Mouse (Mus musculus) megakaryocyte, embryonic 14.5 days (primary cell): ENCODE measurements around the gene Casq2. TPM values are rescaled to one million over a fixed set of nuclear protein-coding genes. Genes with fewer than 3 reads are reported as not detected.

ENCODE experiments used
- H3K27me3 ChIP-seq: replicated peaks from 2 replicates; pipeline ENCODE3; 2012; ENCODE audit warnings: inconsistent platforms
- H3K36me3 ChIP-seq: replicated peaks from 2 replicates; pipeline ENCODE3; 2012; ENCODE audit warnings: low read length, inconsistent platforms, mixed read lengths
- H3K4me1 ChIP-seq: 2 replicates; pipeline ENCODE4 v1.6.1; 2012; ENCODE audit warnings: inconsistent platforms
- H3K4me3 ChIP-seq: replicated peaks from 2 replicates; pipeline ENCODE3; 2012; ENCODE audit warnings: moderate library complexity, mild to moderate bottlenecking, inconsistent platforms
- H3K9me3 ChIP-seq: 2 replicates; pipeline ENCODE4 v1.6.1; 2012; ENCODE audit warnings: inconsistent platforms
- FLI1 ChIP-seq: IDR thresholded peaks from 2 replicates; pipeline ENCODE4 v1.6.1; 2012; ENCODE audit warnings: low read length, inconsistent platforms, mixed read lengths
- GATA1 ChIP-seq: IDR thresholded peaks from 3 replicates; pipeline ENCODE4 v1.6.1; 2012; ENCODE audit warnings: mixed read lengths, low read length, inconsistent platforms, borderline replicate concordance
- polyA plus RNA-seq: library from polyadenylated mRNA; stranded (reverse); fragments of >175 nt; gene quantifications from 2 replicates; pipeline ENCODE4 v1.2.3, GENCODE M21; 2012; ENCODE audit warnings: low replicate concordance; ENCODE audit not compliant: insufficient read depth

Casq2 gene
- polyA plus RNA-seq, 1 experiment = not detected

GRCm38 (mm10) chr3:102060065-102060464 lies 26.1 kb upstream of the Casq2 start:
- H3K4me3 ChIP-seq = no peak overlapping the region
- H3K9me3 ChIP-seq = no peaks in the 10 kb centered on the region
- H3K4me1 ChIP-seq = peaks cover 8% of the 10 kb centered on the region; the same call in 1 of the 2 replicates
- no peak for TF ChIP-seq GATA1
- no peak for TF ChIP-seq FLI1
- no peaks in the 10 kb centered on the region for H3K36me3 ChIP-seq
- peaks cover 2% of the 10 kb centered on the region for H3K27me3 ChIP-seq

- H3K4me3 ChIP-seq = no peak overlapping the region
- H3K36me3 ChIP-seq = no peaks in the 10 kb centered on the region
- H3K27me3 ChIP-seq = no peaks in the 10 kb centered on the region
- TF ChIP-seq FLI1 (no peak), GATA1 (no peak)
- peaks cover 8% of the 10 kb centered on the region; the same call in 1 of the 2 replicates for H3K4me1 ChIP-seq
- no peaks in the 10 kb centered on the region for H3K9me3 ChIP-seq
Measured at GRCm38 (mm10) chr3:102061923-102062670, 24.1 kb upstream of the Casq2 start.

- no peaks in the 10 kb centered on the region for H3K9me3 ChIP-seq
- no peaks in the 10 kb centered on the region for H3K27me3 ChIP-seq
- H3K4me3 ChIP-seq = no peak overlapping the region
- TF ChIP-seq FLI1 (no peak), GATA1 (no peak)
- no peaks in the 10 kb centered on the region for H3K36me3 ChIP-seq
- peaks cover 8% of the 10 kb centered on the region; the same call in 1 of the 2 replicates for H3K4me1 ChIP-seq
Measured at GRCm38 (mm10) chr3:102062671-102063010, 23.6 kb upstream of the Casq2 start.

- Histone ChIP-seq H3K36me3 (no peaks in the 10 kb centered on the region), H3K4me3 (no peak overlapping the region), H3K9me3 (no peaks in the 10 kb centered on the region), H3K4me1 (peaks cover 8% of the 10 kb centered on the region; the same call in 1 of the 2 replicates), H3K27me3 (no peaks in the 10 kb centered on the region)
- TF ChIP-seq GATA1 = no peak
- no peak for TF ChIP-seq FLI1
Measured at GRCm38 (mm10) chr3:102063273-102064120, 22.7 kb upstream of the Casq2 start.

GRCm38 (mm10) chr3:102064566-102064965 lies 21.6 kb upstream of the Casq2 start:
- no peaks in the 10 kb centered on the region for H3K36me3 ChIP-seq
- H3K27me3 ChIP-seq = no peaks in the 10 kb centered on the region
- H3K4me1 ChIP-seq = peaks cover 8% of the 10 kb centered on the region; the same call in 1 of the 2 replicates
- no peak overlapping the region for H3K4me3 ChIP-seq
- TF ChIP-seq FLI1 (no peak), GATA1 (no peak)
- no peaks in the 10 kb centered on the region for H3K9me3 ChIP-seq

GRCm38 (mm10) chr3:102067306-102067705 lies 18.9 kb upstream of the Casq2 start:
- Histone ChIP-seq H3K4me3 (no peak overlapping the region), H3K4me1 (0 out of 2 replicates have a peak, but pooled peaks cover 2% of the 10 kb centered on the region), H3K9me3 (peaks cover 5% of the 10 kb centered on the region; the same call in 1 of the 2 replicates), H3K27me3 (no peaks in the 10 kb centered on the region), H3K36me3 (no peaks in the 10 kb centered on the region)
- no peak for TF ChIP-seq FLI1

- Histone ChIP-seq H3K4me1 (no peaks in the 10 kb centered on the region), H3K36me3 (no peaks in the 10 kb centered on the region), H3K9me3 (peaks cover 5% of the 10 kb centered on the region; the same call in 1 of the 2 replicates), H3K4me3 (no peak overlapping the region), H3K27me3 (no peaks in the 10 kb centered on the region)
- TF ChIP-seq GATA1 (no peak), FLI1 (no peak)
Measured at GRCm38 (mm10) chr3:102067861-102068260, 18.4 kb upstream of the Casq2 start.

- no peaks in the 10 kb centered on the region for H3K27me3 ChIP-seq
- no peaks in the 10 kb centered on the region for H3K4me1 ChIP-seq
- no peak overlapping the region for H3K4me3 ChIP-seq
- peaks cover 5% of the 10 kb centered on the region; the same call in 1 of the 2 replicates for H3K9me3 ChIP-seq
- no peaks in the 10 kb centered on the region for H3K36me3 ChIP-seq
- TF ChIP-seq GATA1 = no peak
- TF ChIP-seq FLI1 = no peak
Measured at GRCm38 (mm10) chr3:102069260-102069659, 17.0 kb upstream of the Casq2 start.

GRCm38 (mm10) chr3:102069686-102070085 lies 16.5 kb upstream of the Casq2 start:
- Histone ChIP-seq H3K9me3 (peaks cover 5% of the 10 kb centered on the region; the same call in 1 of the 2 replicates), H3K4me3 (no peak overlapping the region), H3K4me1 (no peaks in the 10 kb centered on the region), H3K27me3 (no peaks in the 10 kb centered on the region), H3K36me3 (no peaks in the 10 kb centered on the region)
- TF ChIP-seq FLI1 = no peak
- no peak for TF ChIP-seq GATA1

GRCm38 (mm10) chr3:102070360-102070759 lies 15.9 kb upstream of the Casq2 start:
- peaks cover 5% of the 10 kb centered on the region; the same call in 1 of the 2 replicates for H3K9me3 ChIP-seq
- no peak for TF ChIP-seq GATA1
- TF ChIP-seq FLI1 = no peak

More at GRCm38 (mm10) chr3:102070360-102070759, 15.9 kb upstream of the Casq2 start:
- Histone ChIP-seq H3K27me3 (no peaks in the 10 kb centered on the region), H3K4me1 (no peaks in the 10 kb centered on the region), H3K36me3 (no peaks in the 10 kb centered on the region), H3K4me3 (no peak overlapping the region)
